Mouse (Mus musculus): ENCODE measurements at regions not wholly inside any gene's neighbourhood (a gene's known extent, or its start where the extent isn't known, plus 50 kb on each side); places are given as distances from the start of the nearest gene placed in this dataset.

DNA sequence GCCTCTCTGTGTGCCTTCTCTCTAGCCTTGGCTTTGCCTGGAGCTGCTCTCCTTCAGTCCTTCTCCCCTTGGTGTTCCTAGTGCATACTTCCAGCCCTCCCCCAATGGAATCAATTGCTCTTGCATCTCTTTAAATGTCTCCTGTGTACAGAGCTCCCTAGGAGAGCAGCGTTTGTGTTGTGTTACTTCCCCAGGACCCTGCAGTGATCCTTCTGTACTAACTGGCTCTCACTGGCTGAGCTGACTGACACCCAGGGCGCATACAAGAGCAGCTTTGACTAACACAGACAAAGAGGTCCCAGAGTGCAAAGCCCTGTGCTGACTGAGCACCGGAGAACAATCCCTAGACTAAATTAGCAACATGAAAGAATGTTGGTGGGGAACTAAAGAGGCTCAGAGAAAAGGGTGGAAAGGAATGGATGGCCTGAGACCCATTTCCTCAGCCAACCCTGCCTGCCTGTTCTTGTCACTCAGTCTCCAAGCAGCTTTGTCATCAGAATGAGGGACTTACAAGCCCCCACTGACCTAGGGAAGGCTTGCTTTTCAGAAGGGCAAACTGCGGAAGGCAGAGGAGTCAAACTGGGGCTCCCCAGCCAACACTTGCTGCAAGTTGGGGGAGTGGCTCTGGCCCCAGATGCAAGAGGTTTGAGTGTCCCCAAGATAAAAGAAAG is 476.4 kb upstream of the Tmem132c start:
- no peak for DNase-seq

DNA sequence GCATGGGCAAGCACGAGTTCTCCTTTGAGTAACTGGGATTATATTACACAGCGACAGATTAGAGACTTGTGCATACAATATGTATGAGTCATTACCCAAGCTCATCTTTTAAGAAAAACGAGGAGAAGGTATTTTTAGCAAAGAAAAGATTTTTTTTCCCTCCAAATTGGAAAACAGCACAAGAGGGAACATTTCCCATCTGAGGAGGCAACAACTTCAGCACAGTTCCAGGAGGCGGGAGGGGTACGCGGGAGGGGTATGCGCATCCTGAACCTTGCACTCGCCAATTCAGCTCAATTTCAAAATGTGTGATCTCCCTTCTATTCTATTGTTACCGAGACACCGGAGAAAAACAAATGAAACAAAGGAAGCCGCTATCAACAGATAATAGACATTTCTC is 472.6 kb upstream of the Tmem132c start:
- DNase-seq: no peak

DNA sequence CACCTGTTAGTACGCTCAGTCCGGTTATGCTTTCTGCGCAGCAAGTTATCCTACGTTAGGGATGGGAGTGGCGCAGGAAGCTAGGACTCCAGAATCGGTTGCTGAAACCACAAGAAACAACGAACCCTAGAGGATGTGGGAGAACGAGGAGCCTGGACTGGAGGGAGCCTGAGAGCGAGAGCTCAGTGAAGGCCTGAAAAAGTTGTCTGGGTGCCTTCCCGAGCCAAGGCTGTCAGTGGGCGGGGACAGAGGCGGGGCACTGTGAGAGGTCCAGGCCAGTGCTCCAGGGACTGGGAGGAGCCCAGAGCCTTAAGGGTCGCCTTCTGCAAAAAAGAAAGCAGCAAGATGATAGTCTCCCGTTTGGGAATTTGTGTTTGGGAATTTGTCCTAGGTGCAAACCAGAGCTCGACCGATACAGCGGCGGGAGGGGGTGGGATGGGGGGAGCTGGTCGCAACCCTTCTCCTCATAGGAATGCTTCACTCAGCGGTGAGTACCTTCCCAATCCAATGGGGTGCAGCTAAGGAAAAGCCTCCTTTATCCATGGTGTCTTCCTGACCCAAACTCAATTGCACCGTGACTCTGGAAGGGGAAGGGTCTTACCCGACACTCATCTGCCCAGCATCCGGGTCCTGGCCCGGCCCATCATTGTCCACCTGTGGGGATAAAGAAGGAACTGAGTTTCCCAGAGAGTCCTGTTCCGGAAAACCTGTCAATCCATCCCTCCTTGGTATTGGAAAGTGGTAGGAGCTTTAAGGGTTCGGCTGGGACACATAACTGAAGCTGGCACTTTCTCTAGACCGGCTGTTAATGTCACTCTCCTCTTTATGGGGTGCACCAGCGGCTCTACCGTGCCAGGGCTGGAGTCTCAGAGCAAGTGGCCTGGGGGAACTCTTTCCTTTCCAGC is 453.6 kb upstream of the Tmem132c start:
- DNase-seq: peak; percentile 22

DNA sequence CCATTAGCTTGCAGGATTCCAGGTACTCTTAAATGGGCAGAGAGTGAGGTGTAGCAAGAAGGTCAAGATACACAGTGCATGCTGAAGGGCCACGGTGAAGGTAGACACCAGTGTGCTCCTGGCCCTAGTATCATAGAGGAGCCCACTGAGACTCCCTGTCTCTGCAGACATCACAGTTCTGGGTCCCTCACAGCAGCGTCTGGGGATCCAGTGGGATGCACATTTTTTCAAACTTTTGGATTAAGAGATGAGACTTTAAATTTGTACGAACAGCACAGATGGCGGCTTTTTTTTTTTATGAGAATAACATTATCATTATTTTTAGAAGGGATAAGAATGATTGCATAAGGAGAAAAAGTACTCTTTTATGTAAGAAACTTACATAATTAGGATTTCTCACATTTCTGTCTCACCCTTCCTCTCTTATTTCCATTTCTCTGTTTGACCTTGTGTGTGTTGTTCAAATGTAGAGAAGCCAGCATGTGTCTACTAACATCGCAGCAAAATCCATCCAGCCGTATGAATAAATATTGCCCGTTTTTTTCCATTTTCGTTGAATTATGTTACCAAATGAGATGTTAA is 441.8 kb upstream of the Tmem132c start:
- DNase-seq: no peak

DNA sequence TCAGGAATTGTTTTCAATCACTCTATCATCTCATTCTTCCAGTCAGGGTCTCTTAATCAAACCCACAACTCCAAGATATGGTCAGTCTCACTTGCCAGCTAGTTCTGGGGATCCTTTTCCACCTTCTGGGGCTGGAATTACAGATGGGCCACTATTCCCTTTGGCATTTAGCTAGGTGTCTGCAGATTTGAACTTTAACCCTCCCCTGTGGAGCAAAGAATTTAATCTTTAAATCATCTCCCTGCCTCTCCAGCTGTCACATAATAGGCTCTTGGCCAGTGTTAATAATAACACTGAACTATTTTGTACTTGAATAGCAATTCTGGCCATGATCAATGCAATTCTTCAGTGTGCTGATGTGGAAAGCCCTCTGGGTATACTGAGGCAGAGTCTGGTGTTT is 435.0 kb upstream of the Tmem132c start:
- DNase-seq: no peak

DNA sequence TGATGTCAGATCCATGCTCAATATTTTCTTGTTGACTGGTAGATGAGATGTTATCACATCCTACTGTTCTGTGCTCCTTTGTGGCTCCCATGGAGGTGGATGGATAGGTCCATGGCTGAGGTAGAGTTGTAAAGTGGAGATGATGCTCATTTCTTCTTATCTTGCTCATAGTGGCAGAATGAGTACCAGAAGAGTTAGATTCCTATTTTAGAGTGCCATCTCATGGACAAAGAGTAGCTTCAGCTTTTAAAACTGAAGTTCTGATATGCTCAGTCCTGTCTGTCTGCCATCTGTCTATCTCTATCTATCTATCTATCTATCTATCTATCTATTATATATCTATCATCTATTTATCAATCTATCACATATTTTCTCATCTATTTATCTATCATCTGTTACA is 425.5 kb upstream of the Tmem132c start:
- no peak for DNase-seq

DNA sequence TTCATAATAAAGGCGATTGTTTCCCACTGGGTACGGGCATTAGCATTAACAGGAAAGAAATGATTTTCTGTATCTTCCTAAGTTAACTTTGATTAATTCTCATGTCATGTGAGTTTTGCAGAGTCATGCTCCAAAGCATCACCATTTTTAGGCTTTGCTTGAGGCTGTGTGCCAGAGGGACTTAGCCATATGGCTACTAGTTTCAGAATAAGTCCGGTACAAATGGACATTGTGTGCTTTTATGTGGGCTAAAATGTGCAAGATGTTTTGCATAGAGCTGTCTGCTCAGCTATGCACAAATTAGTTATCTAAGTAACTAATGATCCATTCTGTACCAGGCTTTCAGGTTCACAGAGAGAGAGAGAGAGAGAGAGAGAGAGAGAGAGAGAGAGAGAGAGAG is 406.2 kb upstream of the Tmem132c start:
- DNase-seq: no peak

DNA sequence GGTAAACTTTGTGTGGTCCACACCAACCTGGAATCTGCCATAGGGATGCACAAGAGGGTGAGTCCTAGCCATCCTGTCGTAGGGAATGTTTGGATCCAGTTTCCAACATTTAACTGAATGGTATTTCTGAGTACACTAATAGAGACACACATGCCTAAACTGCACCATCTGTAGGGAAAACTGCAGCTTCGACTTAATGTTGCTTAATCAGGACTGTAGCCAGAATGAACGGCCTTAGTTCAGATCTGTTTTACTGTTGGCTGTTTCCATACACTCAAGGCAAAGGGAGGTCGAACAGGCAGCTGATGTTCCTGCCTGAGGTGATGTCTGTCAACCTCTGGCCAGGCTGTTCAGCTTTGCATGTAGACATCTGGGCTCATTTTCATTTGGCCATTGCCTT is 399.0 kb upstream of the Tmem132c start:
- DNase-seq: no peak

DNA sequence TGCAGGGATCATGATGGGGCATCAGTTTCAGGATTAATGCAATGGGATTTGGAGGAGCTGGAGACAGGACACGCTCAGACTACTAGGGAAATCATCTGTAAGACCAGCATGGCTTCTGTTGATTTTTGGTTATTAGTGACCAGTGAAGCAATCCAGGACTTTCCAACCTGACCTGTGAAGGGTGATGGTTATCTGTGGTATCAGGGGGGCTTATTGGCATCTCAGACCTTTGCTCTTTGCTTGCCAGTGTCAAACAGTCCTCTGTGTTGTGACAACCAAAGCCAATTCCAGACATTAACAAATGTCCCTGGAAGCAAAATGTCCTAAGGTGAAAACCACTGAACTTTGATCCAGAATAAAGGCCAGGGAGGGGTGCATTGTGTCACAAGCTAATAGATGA is 379.5 kb upstream of the Tmem132c start:
- DNase-seq: no peak

DNA sequence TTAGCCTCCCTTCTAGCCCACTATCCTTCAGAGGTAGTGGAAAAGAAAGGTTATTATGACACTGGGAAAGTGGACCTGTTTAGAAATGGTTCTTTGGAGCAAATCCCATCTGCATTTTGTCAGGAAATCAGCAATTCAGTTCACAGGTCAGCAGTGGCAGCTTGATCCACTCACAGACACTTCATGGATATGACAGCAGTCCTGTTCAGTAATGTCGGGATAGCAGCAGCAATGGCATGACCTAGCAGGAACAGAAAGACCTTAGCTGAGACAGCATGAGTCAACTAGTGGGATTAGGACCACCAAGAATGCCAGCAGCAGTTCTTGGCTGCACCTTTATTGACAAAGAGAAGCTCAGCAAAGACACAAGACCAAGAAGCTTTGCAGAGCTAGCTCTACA is 365.8 kb upstream of the Tmem132c start:
- DNase-seq: no peak

DNA sequence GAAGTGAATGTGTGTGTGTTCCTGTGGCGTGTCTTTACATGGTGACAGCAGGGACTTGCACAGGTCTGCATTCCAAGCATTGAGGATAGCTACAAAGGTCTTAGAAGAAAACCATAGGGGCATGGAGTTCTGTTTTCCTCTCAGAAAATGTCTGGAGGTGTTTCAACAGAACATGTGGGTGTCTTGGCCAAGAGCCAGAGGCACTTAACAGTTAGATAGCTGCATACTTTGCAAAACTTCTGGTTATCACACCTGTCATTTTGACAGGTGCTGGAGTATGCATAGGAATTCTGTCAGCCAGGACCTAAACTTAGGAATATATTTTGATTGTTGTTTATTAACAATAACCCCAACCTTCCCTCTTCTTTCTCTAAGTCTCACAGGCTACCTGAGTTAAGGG is 350.9 kb upstream of the Tmem132c start:
- DNase-seq: no peak

DNA sequence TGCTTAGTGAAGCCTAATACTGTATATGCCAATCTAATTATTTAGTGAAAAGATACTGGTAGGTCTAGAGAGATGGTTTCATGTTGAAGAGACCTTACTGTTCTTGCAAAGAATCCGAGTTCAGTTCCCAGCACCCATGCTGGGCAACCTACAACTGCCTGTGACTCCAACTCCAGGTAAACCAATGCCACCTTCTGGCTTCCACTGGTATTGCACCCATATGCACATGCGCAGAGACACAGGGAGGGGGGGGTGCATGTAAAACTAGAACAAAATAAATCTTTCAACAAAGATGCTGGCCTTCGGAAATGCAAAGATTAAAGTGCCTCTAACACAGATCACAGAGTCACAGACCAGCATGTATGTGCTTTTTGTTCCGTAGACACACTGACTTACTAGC is 348.5 kb upstream of the Tmem132c start:
- no peak for DNase-seq

DNA sequence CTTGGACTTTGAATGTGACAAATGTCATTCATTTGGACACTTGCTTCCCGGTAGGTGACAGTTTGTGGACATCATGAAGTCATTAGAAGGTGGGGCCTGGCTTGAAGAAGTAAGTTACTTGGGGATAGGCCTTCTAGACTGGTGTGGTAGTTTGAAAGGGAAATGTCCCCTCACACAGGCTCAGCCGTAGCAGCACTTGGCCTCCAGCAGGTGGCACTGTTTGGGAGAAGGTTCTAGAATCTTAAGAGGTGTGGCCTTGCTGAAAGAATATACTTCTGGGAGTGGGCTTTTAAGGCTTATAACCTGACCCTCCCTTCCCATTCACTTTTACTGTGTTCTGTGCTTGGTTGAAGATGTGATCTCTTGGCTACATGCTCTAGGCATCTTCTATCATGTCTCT is 331.5 kb upstream of the Tmem132c start:
- DNase-seq: no peak

DNA sequence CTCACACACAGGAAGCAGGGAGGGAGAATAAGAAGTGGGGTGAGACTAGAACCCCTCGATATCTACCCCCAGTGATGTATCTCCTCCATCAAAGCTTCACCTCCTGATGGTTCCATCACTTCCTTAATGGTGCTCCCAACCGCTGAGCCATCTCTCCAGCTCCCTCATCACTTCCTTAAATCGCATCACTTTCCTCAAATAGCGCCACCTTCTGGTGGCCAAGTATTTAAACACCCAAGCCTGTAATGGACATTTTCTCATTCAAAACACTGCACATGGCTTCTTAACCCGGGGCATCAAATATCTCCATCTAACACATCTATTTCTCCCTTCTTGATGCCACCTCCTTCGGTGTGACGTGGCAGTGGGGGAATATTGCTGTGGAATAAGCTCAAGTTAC is 324.3 kb upstream of the Tmem132c start:
- no peak for DNase-seq

DNA sequence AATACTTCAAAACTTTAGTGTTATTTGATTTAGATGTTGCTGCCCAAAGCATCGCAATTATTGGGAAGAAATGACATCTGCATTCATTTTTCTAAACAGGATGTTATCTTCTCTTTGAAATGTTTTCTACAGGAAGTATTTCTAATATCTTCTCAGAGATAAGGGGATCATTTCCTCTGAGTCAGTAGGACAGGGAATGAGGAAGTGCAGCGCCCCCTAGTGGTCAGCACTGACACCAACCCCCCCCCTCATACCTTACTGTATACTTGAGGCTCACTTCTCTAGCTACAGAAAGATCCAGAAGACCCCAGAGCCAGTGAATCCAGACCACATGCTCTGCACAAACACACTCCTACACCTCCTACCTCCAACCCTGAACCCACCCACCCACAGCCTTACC is 308.1 kb upstream of the Tmem132c start:
- no peak for DNase-seq

DNA sequence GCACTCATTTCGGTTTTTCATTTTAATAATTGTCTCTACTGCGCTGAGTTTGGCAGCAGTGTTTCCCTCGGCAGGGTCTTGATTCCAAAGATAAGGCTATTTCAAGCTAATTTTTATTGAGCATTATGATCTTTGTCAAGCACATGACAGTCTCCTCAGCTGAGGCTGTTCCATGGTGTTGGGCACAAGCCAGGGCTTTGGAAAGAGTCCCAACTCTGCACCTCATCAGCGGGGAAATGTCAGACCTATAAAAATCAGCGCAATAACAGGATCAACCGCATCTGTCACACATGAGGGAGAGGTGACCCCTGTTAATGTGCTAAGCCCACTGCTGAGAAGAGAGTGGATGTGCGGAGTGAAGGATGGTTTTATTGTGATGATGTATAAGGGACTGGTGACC is 296.7 kb upstream of the Tmem132c start:
- DNase-seq: no peak

DNA sequence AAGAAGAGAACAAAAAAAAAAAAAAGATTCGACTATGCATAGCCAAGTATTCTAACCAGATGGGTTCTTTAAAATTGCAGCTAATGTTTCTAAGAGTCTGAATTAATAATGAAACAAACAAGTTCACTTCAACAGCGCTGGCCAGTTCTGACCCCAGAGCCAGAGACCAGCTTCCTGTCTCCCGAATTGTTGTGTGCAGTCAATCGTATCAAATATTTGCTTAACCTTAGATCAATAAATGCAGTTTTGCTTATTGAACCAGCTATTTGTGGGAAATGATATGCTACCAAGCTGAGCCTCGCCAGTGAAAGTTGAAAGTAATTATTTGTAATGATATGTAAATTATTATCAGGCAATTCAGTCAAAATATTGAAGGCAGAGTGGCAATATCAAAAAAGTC is 287.4 kb upstream of the Tmem132c start:
- DNase-seq: no peak

DNA sequence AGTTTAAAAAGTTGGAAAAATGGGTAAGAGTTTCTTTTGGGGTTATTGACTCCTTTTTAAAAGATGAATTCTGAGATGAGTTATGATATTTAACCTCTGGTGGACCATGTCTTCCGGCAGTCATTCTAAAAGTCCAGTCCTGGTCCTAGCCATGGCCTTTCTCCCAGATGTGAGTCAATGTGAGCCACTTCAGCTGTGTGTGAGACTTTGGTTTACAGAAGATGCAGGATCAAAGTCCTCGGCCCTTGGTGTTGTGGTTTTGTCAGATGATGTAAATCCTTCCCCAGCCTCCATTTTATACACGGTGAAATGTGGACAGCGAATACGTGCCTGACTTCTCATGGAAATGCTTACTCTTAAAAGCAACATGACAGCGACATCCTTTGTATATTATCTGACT is 287.0 kb upstream of the Tmem132c start:
- no peak for DNase-seq

DNA sequence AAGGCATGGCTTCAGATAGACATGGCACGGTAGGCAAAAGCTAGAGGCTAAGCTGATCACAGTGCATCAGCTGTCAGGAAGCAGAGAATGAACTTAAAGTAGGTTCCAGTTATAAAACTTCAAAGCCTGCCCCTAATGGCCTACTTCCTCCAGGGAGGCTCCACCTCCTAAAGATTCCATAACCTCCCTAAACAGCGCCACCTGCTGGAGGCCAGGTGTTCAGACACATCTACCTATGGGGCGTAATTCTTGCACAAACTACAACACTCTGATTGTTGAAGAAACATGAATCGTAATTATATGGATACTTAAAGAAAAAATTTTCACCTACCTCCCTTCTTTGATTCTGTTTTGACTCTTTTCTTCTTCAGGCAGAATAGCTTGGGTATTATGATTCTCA is 277.0 kb upstream of the Tmem132c start:
- no peak for DNase-seq

DNA sequence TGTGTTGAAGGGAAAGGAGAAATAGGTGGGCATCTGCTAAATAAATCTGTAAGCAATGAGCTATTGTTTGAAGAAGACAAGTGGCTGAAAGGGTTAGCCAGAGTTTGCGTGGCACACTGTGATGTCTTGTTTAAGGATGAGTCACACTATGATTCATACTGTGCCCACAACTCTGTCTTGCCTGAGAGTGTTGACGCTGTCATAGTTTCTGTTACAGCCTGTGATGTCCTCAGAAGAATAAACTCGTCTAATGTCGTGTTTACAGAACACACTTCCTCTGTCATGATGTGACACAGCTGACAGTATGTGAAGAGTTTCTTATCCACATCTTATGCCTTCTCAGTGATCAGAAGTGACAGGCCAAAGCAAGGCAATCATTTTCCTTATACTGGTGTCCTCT is 274.5 kb upstream of the Tmem132c start:
- no peak for DNase-seq

DNA sequence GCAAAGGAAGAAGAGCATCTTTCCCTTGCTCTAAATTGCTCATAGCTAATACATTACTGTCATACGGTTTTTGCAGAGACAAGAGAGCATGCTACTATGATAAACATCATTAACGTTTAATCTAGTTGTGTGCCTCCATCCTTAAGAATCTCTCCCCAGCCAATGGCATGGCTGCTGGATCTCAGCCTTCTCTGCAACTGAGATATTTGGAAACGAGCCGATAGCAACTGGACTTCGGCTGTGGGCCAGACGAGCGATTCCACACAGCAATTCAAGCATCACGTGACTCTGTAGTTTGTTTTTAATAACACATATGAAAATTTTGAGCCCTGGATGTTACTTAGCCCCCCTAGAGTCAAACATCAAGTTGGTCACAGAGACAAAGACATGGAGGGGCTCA is 272.2 kb upstream of the Tmem132c start:
- no peak for DNase-seq

DNA sequence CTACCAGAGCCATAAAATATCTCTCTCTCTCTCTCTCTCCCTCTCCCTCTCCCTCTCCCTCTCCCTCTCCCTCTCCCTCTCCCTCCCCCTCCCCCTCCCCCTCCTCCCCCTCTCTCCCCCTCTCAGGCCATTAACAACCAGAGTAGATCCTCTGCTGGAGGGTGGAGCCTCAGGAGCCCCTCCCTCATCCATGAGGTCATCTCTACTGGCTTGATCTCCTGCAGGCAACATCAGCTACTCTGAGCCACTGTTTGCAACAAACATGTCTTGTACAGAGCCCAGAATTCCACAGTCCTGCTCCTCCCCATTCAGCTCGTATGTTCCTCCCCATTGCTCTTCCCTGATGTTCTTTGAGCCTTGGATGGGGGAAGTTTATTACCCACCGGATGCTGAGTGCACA is 270.3 kb upstream of the Tmem132c start:
- no peak for DNase-seq

DNA sequence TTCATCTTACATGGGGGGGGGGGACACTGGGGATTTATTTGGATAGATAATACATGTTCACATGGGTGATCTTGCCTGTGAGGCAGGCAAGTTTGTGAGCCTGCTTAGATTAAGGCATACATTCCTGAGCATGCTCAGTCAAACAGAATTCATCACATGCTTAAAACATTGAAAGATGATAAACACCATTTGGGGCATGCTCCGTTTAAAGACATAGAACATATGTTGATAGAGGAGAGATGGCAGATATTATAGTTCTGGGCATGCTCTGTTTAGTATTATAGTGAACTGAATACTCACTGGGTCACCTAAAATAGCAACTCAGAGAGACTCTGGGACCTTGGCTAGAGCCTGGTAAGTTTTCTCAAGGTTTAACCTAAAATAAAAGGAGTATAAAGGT is 269.6 kb upstream of the Tmem132c start:
- no peak for DNase-seq

DNA sequence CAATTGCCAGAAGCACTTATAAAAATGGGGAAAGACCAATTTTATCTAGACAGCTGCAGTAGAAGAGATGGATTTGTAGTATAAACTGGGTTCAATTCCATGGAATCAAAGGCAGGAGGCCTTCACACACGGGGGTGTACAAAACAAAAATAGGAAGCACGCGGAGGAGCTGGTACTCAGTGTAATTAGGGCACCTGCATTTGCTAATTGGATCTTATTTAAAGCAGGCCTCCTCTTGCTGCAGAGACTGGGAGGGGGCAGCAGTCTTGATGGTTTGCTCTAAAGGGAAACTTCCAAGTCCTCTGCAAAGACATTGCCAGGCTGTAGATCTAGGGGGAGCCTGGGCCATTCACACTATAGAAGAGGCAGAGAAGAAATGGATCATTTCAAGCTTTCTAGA is 268.2 kb upstream of the Tmem132c start:
- no peak for DNase-seq

Measured in kidney, adult 11 months (tissue).